Mouse (Mus musculus): ENCODE results near the gene Ppp1r12c. TPM values are rescaled to one million over a fixed set of nuclear protein-coding genes. Genes with fewer than 3 reads are reported as not detected.
A peak's percentile ranks its signal among the peaks of the same experiment; 100 is the strongest.

The Ppp1r12c gene
- polyA plus RNA-seq, 1 experiment from 2014 or later: 44.6 TPM

GRCm38 (mm10) chr7:4478796-4479291 is 22.6 kb downstream of the Ppp1r12c start:
- Histone ChIP-seq H3K4me2 (peak overlapping the region; percentile 95), H3K27me3 (replicated peaks) (peaks cover 23% of the 10 kb centered on the region), H3K36me3 (peaks cover 36% of the 10 kb centered on the region), H3K9ac (replicated peaks) (peak overlapping the region; percentile 46), H3K4me1 (peaks cover 25% of the 10 kb centered on the region), H3K9me3 (replicated peaks) (no peaks in the 10 kb centered on the region), H3K4me3 (replicated peaks) (peak overlapping the region; percentile 43), H3K27ac (replicated peaks) (peak overlapping the region; percentile 46)
- 2% methylated on average over 16 of the region's 16 CpGs for WGBS
- peak; percentile 29; the same call in 1 of the 2 replicates for ATAC-seq (ENCODE audit: low FRiP score)

- Histone ChIP-seq H3K27me3 (replicated peaks) (peaks cover 29% of the 10 kb centered on the region), H3K9me3 (replicated peaks) (no peaks in the 10 kb centered on the region), H3K27ac (replicated peaks) (peak overlapping the region; percentile 52), H3K4me2 (peak overlapping the region; percentile 95), H3K9ac (replicated peaks) (peak overlapping the region; percentile 46), H3K4me1 (peaks cover 25% of the 10 kb centered on the region), H3K36me3 (peaks cover 30% of the 10 kb centered on the region), H3K4me3 (replicated peaks) (peak overlapping the region; percentile 43)
- under 1% methylated on average over 39 of the region's 39 CpGs for WGBS
- ATAC-seq (ENCODE audit: low FRiP score): peak; percentile 93
These were observed 23.3 kb downstream of the Ppp1r12c start for GRCm38 (mm10) chr7:4478021-4478795.

GRCm38 (mm10) chr7:4473940-4474339 is 27.5 kb downstream of the Ppp1r12c start:
- Histone ChIP-seq H3K4me1 (peaks cover 34% of the 10 kb centered on the region), H3K9ac (replicated peaks) (no peak overlapping the region), H3K36me3 (no peaks in the 10 kb centered on the region), H3K27ac (replicated peaks) (no peak overlapping the region), H3K27me3 (replicated peaks) (peaks cover 49% of the 10 kb centered on the region), H3K9me3 (replicated peaks) (no peaks in the 10 kb centered on the region), H3K4me3 (replicated peaks) (no peak overlapping the region), H3K4me2 (no peak overlapping the region)
- no peak for ATAC-seq (ENCODE audit: low FRiP score)
- 7% methylated on average over 19 of the region's 19 CpGs for WGBS

GRCm38 (mm10) chr7:4471179-4471555 is 30.3 kb downstream of the Ppp1r12c start:
- Histone ChIP-seq H3K4me3 (replicated peaks) (peak overlapping the region; percentile 50), H3K4me2 (peak overlapping the region; percentile 75), H3K9me3 (replicated peaks) (no peaks in the 10 kb centered on the region), H3K27ac (replicated peaks) (no peak overlapping the region), H3K27me3 (replicated peaks) (peaks cover 50% of the 10 kb centered on the region), H3K9ac (replicated peaks) (peak overlapping the region; percentile 43), H3K4me1 (peaks cover 22% of the 10 kb centered on the region), H3K36me3 (no peaks in the 10 kb centered on the region)
- ATAC-seq (ENCODE audit: low FRiP score): peak; percentile 92
- under 1% methylated on average over 24 of the region's 24 CpGs for WGBS

GRCm38 (mm10) chr7:4470275-4471178 is 31.0 kb downstream of the Ppp1r12c start:
- Histone ChIP-seq H3K4me3 (replicated peaks) (peak overlapping the region; percentile 50), H3K4me2 (peak overlapping the region; percentile 75), H3K9me3 (replicated peaks) (no peaks in the 10 kb centered on the region), H3K27ac (replicated peaks) (0 out of 2 replicates have a peak overlapping the region, but pooled peaks have one; percentile 10), H3K36me3 (no peaks in the 10 kb centered on the region), H3K9ac (replicated peaks) (peak overlapping the region; percentile 43), H3K4me1 (peaks cover 22% of the 10 kb centered on the region), H3K27me3 (replicated peaks) (peaks cover 46% of the 10 kb centered on the region)
- ATAC-seq (ENCODE audit: low FRiP score): peak; percentile 72
- 2% methylated on average over 35 of the region's 35 CpGs for WGBS

GRCm38 (mm10) chr7:4467801-4468200 is 33.7 kb downstream of the Ppp1r12c start:
- H3K9ac ChIP-seq (replicated peaks): no peak overlapping the region
- ATAC-seq (ENCODE audit: low FRiP score): no peak
- WGBS: 70% methylated on average over 3 of the region's 3 CpGs

GRCm38 (mm10) chr7:4464194-4464824 is 37.2 kb downstream of the Ppp1r12c start:
- Histone ChIP-seq H3K9ac (replicated peaks) (no peak overlapping the region), H3K27me3 (replicated peaks) (peaks cover 5% of the 10 kb centered on the region; the same call in 1 of the 2 replicates), H3K27ac (replicated peaks) (no peak overlapping the region), H3K4me1 (0 out of 2 replicates have a peak, but pooled peaks cover 2% of the 10 kb centered on the region), H3K4me3 (replicated peaks) (no peak overlapping the region), H3K9me3 (replicated peaks) (no peaks in the 10 kb centered on the region), H3K36me3 (no peaks in the 10 kb centered on the region), H3K4me2 (no peak overlapping the region)
- ATAC-seq (ENCODE audit: low FRiP score): no peak
- 17% methylated on average over 9 of the region's 12 CpGs for WGBS

More at GRCm38 (mm10) chr7:4467801-4468200, 33.7 kb downstream of the Ppp1r12c start:
- Histone ChIP-seq H3K27ac (replicated peaks) (no peak overlapping the region), H3K36me3 (no peaks in the 10 kb centered on the region), H3K27me3 (replicated peaks) (peaks cover 20% of the 10 kb centered on the region), H3K9me3 (replicated peaks) (no peaks in the 10 kb centered on the region), H3K4me3 (replicated peaks) (no peak overlapping the region), H3K4me1 (peaks cover 22% of the 10 kb centered on the region), H3K4me2 (no peak overlapping the region)

GRCm38 (mm10) chr7:4460576-4461434 is 40.7 kb downstream of the Ppp1r12c start, which contains the start of gene Eps8l1:
Eps8l1 (plus strand) TSS chr7:4460674.
- Histone ChIP-seq H3K27ac (replicated peaks) (no peak within 1 kb of the TSS), H3K27me3 (replicated peaks) (no peaks in the 10 kb centered on the region; the same call in 1 of the 2 replicates), H3K4me1 (no peaks in the 10 kb centered on the region), H3K4me2 (peak within 1 kb of the TSS; percentile 49), H3K36me3 (no peaks in the 10 kb centered on the region), H3K9me3 (replicated peaks) (no peaks in the 10 kb centered on the region), H3K4me3 (replicated peaks) (peak within 1 kb of the TSS; percentile 29), H3K9ac (replicated peaks) (0 out of 2 replicates have a peak within 1 kb of the TSS, but pooled peaks have one; percentile 2)
- 0 out of 2 replicates have a peak, but pooled peaks have one; percentile 17 for ATAC-seq (ENCODE audit: low FRiP score)
- WGBS: 68% methylated on average over 14 of the region's 16 CpGs

GRCm38 (mm10) chr7:4452644-4453043 is 48.8 kb downstream of the Ppp1r12c start:
- Histone ChIP-seq H3K4me2 (no peak overlapping the region), H3K9me3 (replicated peaks) (no peaks in the 10 kb centered on the region), H3K4me1 (no peaks in the 10 kb centered on the region), H3K27me3 (replicated peaks) (no peaks in the 10 kb centered on the region), H3K27ac (replicated peaks) (no peak overlapping the region), H3K9ac (replicated peaks) (no peak overlapping the region), H3K4me3 (replicated peaks) (no peak overlapping the region), H3K36me3 (no peaks in the 10 kb centered on the region)
- ATAC-seq (ENCODE audit: low FRiP score): no peak
- WGBS: 23% methylated on average over 4 of the region's 4 CpGs

GRCm38 (mm10) chr7:4449211-4449610 is 52.3 kb downstream of the Ppp1r12c start:
- Histone ChIP-seq H3K4me1 (peaks cover 11% of the 10 kb centered on the region), H3K27me3 (replicated peaks) (no peaks in the 10 kb centered on the region), H3K9me3 (replicated peaks) (no peaks in the 10 kb centered on the region), H3K4me3 (replicated peaks) (no peak overlapping the region), H3K4me2 (no peak overlapping the region), H3K9ac (replicated peaks) (no peak overlapping the region), H3K27ac (replicated peaks) (no peak overlapping the region), H3K36me3 (no peaks in the 10 kb centered on the region)
- 12% methylated on average over 2 of the region's 2 CpGs for WGBS
- ATAC-seq (ENCODE audit: low FRiP score): no peak

Data from neural tube, embryonic 15.5 days (tissue).